Mouse (Mus musculus) lung, embryonic 14.5 days (tissue): ENCODE results near the gene Mtcp1. TPM values are rescaled to one million over a fixed set of nuclear protein-coding genes. Genes with fewer than 3 reads are reported as not detected.

ENCODE experiments used
- ATAC-seq: fragments of 200-750 bp; cut with Nextera tagmentation; 2 replicates; pipeline ENCODE4 v1.8.0; 2017; ENCODE audit warnings: mild to moderate bottlenecking, moderate TSS enrichment, moderate library complexity; ENCODE audit not compliant: insufficient read depth
- DNase-seq: peaks from one replicate; pipeline ENCODE4 v3.0.0-alpha.2; 2015
- H3K27ac ChIP-seq: fragments of 300-500 bp; sonication (generic); 2 replicates; pipeline ENCODE4 v1.5.1; 2014; ENCODE audit warnings: low read depth, mild to moderate bottlenecking, moderate library complexity
- H3K27me3 ChIP-seq: fragments of 300-500 bp; sonication (generic); 2 replicates; pipeline ENCODE4 v1.6.1; 2014; ENCODE audit warnings: low read length, control low read depth; ENCODE audit not compliant: insufficient read depth
- H3K36me3 ChIP-seq: fragments of 300-500 bp; sonication (generic); 2 replicates; pipeline ENCODE4 v1.6.1; 2014; ENCODE audit warnings: control low read depth; ENCODE audit not compliant: insufficient read depth
- H3K4me1 ChIP-seq: fragments of 300-500 bp; sonication (generic); 2 replicates; pipeline ENCODE4 v1.6.1; 2014; ENCODE audit warnings: antibody characterized with exemption, control low read depth; ENCODE audit not compliant: insufficient read depth
- H3K4me2 ChIP-seq: fragments of 300-500 bp; sonication (generic); 2 replicates; pipeline ENCODE4 v1.6.1; 2014; ENCODE audit warnings: mild to moderate bottlenecking
- H3K4me3 ChIP-seq: fragments of 300-500 bp; sonication (generic); 2 replicates; pipeline ENCODE4 v1.5.1; 2014; ENCODE audit warnings: low read depth, low read length
- H3K9ac ChIP-seq: fragments of 300-500 bp; sonication (generic); 2 replicates; pipeline ENCODE4 v1.6.1; 2014
- H3K9me3 ChIP-seq: fragments of 300-500 bp; sonication (generic); 2 replicates; pipeline ENCODE4 v1.6.1; 2016; ENCODE audit warnings: low read depth, low read length, control low read depth
- CTCF ChIP-seq: IDR thresholded peaks from 2 replicates; pipeline ENCODE4 v1.5.1; 2016; ENCODE audit warnings: antibody characterized with exemption, low read depth
- WGBS: fragments of 180-500 bp; shearing (Covaris S2); extraction: QIAGEN DNeasy Blood & Tissue Kit; methylation state at CpG from one replicate; pipeline ENCODE4 v1.1.7; 2014; 5-methylcytosine and 5-hydroxymethylcytosine counted together
- polyA plus RNA-seq: library from polyadenylated mRNA; unstranded; fragments of >200 nt; fragmentation: Nextera tagmentation; extraction: Ambion mirVana; gene quantifications from 2 replicates; pipeline ENCODE4 v1.2.1, GENCODE M21; 2014

Gene Mtcp1
- 12.1 and 12.2 TPM in 2 replicates for polyA plus RNA-seq

GRCm38 (mm10) chrX:75415936-75416785, at the start of gene Mtcp1, which contains the start of the genes Cmc4 and Brcc3:
Mtcp1 (minus strand) TSS chrX:75416588.
Cmc4 (minus strand) TSS chrX:75416584.
Brcc3 (plus strand) TSS chrX:75416628.
- DNase-seq (peak; percentile 93), ATAC-seq (peak; percentile 100)
- WGBS, result 7% methylated on average over 51 of the region's 52 CpGs
- peak within 1 kb of the TSS; percentile 67 for H3K9ac ChIP-seq
- H3K4me1 ChIP-seq, result no peaks in the 10 kb centered on the region
- H3K9me3 ChIP-seq, result no peaks in the 10 kb centered on the region
- H3K4me3 ChIP-seq, result peak within 1 kb of the TSS; percentile 50
- peak within 1 kb of the TSS; percentile 90 for H3K27ac ChIP-seq
- H3K4me2 ChIP-seq, result peak within 1 kb of the TSS; percentile 61
- H3K36me3 ChIP-seq, result 0 out of 2 replicates have a peak, but pooled peaks cover 3% of the 10 kb centered on the region
- no peaks in the 10 kb centered on the region for H3K27me3 ChIP-seq
- peak; percentile 15; the same call in 1 of the 2 replicates for TF ChIP-seq CTCF

- no peak overlapping the region for H3K27ac ChIP-seq
- no peak overlapping the region for H3K9ac ChIP-seq
- no peak overlapping the region for H3K4me2 ChIP-seq
- peaks cover 4% of the 10 kb centered on the region; the same call in 1 of the 2 replicates for H3K36me3 ChIP-seq
- no peaks in the 10 kb centered on the region for H3K4me1 ChIP-seq
- no peaks in the 10 kb centered on the region for H3K9me3 ChIP-seq
- TF ChIP-seq CTCF, result no peak
- ATAC-seq, result no peak
- H3K4me3 ChIP-seq, result no peak overlapping the region
- WGBS, result 63% methylated on average over 1 of the region's 1 CpGs
- no peaks in the 10 kb centered on the region for H3K27me3 ChIP-seq
- no peak for DNase-seq
Observed at GRCm38 (mm10) chrX:75454597-75454996, 38.2 kb upstream of the Mtcp1 start.

GRCm38 (mm10) chrX:75409711-75410110, 6.7 kb downstream of the Mtcp1 start:
- no peak overlapping the region for H3K9ac ChIP-seq
- H3K9me3 ChIP-seq, result no peaks in the 10 kb centered on the region
- no peaks in the 10 kb centered on the region for H3K27me3 ChIP-seq
- TF ChIP-seq CTCF, result no peak
- 94% methylated on average over 1 of the region's 1 CpGs for WGBS
- H3K4me1 ChIP-seq, result no peaks in the 10 kb centered on the region
- no peak overlapping the region for H3K4me3 ChIP-seq
- ATAC-seq (no peak), DNase-seq (no peak)
- no peak overlapping the region for H3K4me2 ChIP-seq
- H3K27ac ChIP-seq, result no peak overlapping the region
- H3K36me3 ChIP-seq, result no peaks in the 10 kb centered on the region

- Histone ChIP-seq H3K9ac (no peak overlapping the region), H3K36me3 (peaks cover 5% of the 10 kb centered on the region; the same call in 1 of the 2 replicates), H3K27me3 (no peaks in the 10 kb centered on the region), H3K27ac (no peak overlapping the region), H3K4me1 (no peaks in the 10 kb centered on the region), H3K9me3 (no peaks in the 10 kb centered on the region), H3K4me2 (no peak overlapping the region), H3K4me3 (no peak overlapping the region)
- no peak for TF ChIP-seq CTCF
- ATAC-seq (no peak), DNase-seq (no peak)
Observed at GRCm38 (mm10) chrX:75403350-75403749, 13.0 kb downstream of the Mtcp1 start.

GRCm38 (mm10) chrX:75402668-75403067, 13.7 kb downstream of the Mtcp1 start:
- Histone ChIP-seq H3K4me3 (no peak overlapping the region), H3K36me3 (peaks cover 5% of the 10 kb centered on the region; the same call in 1 of the 2 replicates), H3K27me3 (no peaks in the 10 kb centered on the region), H3K27ac (no peak overlapping the region), H3K4me1 (no peaks in the 10 kb centered on the region), H3K9me3 (no peaks in the 10 kb centered on the region), H3K4me2 (no peak overlapping the region), H3K9ac (no peak overlapping the region)
- DNase-seq (no peak), ATAC-seq (no peak)
- no peak for TF ChIP-seq CTCF
- 63% methylated on average over 2 of the region's 2 CpGs for WGBS

GRCm38 (mm10) chrX:75399471-75399870, 16.9 kb downstream of the Mtcp1 start:
- DNase-seq, result no peak
- no peaks in the 10 kb centered on the region for H3K9me3 ChIP-seq

GRCm38 (mm10) chrX:75382195-75382771, 34.1 kb downstream of the Mtcp1 start, which contains the start of the genes Fundc2 and F8:
Fundc2 (plus strand) TSS chrX:75382399.
F8 (minus strand) TSS chrX:75382615.
- 13% methylated on average over 21 of the region's 25 CpGs for WGBS
- DNase-seq, result peak; percentile 76
- Histone ChIP-seq H3K27ac (peak within 1 kb of the TSS; percentile 86; the same call in 1 of the 2 replicates), H3K36me3 (0 out of 2 replicates have a peak, but pooled peaks cover under 1% of the 10 kb centered on the region), H3K27me3 (no peaks in the 10 kb centered on the region), H3K9ac (peak within 1 kb of the TSS; percentile 65), H3K4me1 (no peaks in the 10 kb centered on the region), H3K9me3 (no peaks in the 10 kb centered on the region), H3K4me3 (peak within 1 kb of the TSS; percentile 49), H3K4me2 (peak within 1 kb of the TSS; percentile 52)
- TF ChIP-seq CTCF, result no peak
- ATAC-seq, result peak; percentile 98

More at GRCm38 (mm10) chrX:75399471-75399870, 16.9 kb downstream of the Mtcp1 start:
- no peaks in the 10 kb centered on the region for H3K4me1 ChIP-seq
- no peak overlapping the region for H3K27ac ChIP-seq
- no peak overlapping the region for H3K4me3 ChIP-seq
- no peak overlapping the region for H3K4me2 ChIP-seq
- WGBS, result 89% methylated on average over 1 of the region's 1 CpGs
- TF ChIP-seq CTCF, result no peak
- H3K27me3 ChIP-seq, result no peaks in the 10 kb centered on the region
- ATAC-seq, result no peak
- H3K9ac ChIP-seq, result no peak overlapping the region
- peaks cover 5% of the 10 kb centered on the region; the same call in 1 of the 2 replicates for H3K36me3 ChIP-seq
